Mouse (Mus musculus) hematopoietic stem cell, adult 5-6 weeks (primary cell): ENCODE data around the gene Scaf1. TPM values are rescaled to one million over a fixed set of nuclear protein-coding genes. Genes with fewer than 3 reads are reported as not detected.
A peak's percentile ranks its signal among the peaks of the same experiment; 100 is the strongest.
"Not testable (repeated sequence)": the region's sequence is repeated elsewhere in the genome, so short reads cannot be mapped to it uniquely, and the experiment has no call there.

Experiments used
- ATAC-seq, 2 experiments: fragments of 125-278 bp in 1 of 2; replicated peaks in 1 of 2; 2 replicates each; pipeline ENCODE4 v1.8.0; 2016 to 2017; ENCODE audit warnings: inconsistent platforms in 2 of 2, mild to moderate bottlenecking in 2 of 2, moderate number of reproducible peaks in 2 of 2, low read depth in 1 of 2, moderate TSS enrichment in 1 of 2; ENCODE audit not compliant: low FRiP score in 2 of 2, poor library complexity in 2 of 2, severe bottlenecking in 2 of 2, insufficient read depth in 1 of 2, low TSS enrichment in 1 of 2
- total RNA-seq: library from RNA; stranded (forward); fragments of 172-1452, 232-1000 nt; gene quantifications from 2 replicates; pipeline ENCODE4 v1.2.3, GENCODE M21; 2017

Scaf1 gene
- total RNA-seq, 1 experiment from 2014 or later = 11.3 TPM

GRCm38 (mm10) chr7:45024281-45025248 is 8.4 kb upstream of the Scaf1 start:
- no peak for ATAC-seq

DNA sequence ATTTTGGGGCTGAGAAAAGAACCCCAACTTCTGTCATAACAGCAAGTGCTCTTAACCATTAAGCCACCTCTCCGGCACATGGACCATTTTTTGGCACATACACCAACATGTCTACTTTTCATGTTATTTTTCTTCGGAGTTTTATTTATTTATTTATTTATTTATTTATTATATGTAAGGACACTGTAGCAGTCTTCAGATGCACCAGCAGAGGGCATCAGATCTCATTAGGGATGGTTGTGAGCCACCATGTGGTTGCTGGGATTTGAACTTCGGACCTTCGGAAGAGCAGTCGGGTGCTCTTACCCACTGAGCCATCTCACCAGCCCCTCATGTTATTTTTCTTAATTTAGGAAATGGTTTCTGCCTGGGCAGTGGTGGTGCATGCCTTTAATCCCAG is 7.5 kb upstream of the Scaf1 start:
- ATAC-seq = not testable (repeated sequence)

DNA sequence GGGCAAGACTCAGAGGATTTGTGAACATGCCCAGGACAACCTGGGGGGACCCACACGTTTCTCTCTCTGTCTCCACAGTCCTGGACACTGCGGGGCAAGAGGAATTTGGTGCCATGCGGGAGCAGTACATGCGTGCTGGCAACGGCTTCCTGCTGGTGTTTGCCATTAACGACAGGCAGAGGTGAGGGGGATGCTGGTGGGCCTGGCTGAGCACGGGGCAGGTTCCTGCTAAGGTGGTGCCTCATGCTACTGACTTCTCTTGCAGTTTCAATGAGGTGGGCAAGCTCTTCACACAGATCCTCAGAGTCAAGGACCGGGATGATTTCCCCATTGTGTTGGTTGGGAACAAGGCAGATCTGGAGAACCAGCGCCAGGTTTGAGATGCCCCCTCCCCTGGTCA is 4.1 kb upstream of the Scaf1 start:
- ATAC-seq = no peak

- no peak for ATAC-seq
Observed at GRCm38 (mm10) chr7:45019031-45019571, 2.9 kb upstream of the Scaf1 start.

DNA sequence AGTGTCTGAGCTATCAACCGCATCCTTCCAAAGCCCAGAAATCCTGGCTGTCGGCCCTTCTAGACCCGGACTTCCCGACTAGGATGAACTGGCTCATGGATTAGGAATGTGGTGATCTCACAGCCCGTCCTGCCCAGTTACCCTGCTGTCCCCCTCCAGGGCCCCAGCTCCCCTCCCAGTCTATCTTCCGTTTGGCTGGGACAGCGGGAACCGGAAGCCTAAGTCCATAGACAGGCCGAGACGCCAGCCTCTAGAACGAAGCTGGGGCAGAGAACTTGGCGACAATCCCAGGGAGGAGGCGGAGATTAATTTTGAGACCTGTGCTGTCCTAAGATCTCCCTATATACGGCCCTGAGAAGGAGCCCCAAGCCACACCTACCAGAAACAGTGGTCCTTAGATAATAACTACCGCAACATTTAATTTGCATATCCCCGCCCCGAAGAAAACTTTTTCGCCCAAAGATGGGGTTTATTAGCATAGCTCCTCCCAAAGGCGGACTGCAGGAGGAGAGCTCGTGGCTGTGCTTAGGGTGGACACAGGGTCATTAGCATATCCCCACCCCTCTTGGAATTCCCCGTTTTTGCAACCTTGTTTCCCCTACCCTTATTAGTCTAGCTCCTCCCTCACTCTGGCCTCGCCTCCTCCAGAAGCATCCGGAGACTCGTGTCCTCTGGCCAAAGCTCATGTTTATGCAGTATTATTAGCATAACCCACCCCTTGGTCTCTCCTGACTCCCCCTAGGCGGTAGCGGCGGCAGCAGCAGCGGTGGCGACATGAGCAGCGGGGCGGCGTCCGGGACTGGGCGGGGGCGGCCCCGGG is 1.3 kb upstream of the Scaf1 start, which contains the start of gene Rras:
TSS of gene Rras (plus strand) at position 720 of the 820 bp plus-strand sequence.
- ATAC-seq = peak; percentile 80 to 88

DNA sequence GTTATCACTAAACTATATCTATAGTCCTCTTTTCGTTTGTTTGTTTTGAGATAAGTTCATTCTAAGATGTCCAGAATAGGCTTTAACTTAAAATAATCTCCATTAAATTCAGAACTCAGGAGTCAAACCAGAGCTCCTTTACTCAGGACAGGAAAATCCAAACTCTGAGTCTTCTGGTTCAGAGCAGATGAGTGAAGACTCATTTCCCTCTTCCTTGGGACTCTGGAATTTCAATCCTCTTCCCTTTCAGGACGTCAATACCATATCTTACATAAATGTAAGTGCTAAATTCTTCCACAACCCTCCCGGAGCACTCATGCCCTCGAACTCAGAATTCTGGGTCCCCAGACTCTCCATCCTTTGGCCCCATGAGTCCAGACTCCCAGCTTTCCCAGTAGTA is 598 bp upstream of the Scaf1 start:
- ATAC-seq = no peak

DNA sequence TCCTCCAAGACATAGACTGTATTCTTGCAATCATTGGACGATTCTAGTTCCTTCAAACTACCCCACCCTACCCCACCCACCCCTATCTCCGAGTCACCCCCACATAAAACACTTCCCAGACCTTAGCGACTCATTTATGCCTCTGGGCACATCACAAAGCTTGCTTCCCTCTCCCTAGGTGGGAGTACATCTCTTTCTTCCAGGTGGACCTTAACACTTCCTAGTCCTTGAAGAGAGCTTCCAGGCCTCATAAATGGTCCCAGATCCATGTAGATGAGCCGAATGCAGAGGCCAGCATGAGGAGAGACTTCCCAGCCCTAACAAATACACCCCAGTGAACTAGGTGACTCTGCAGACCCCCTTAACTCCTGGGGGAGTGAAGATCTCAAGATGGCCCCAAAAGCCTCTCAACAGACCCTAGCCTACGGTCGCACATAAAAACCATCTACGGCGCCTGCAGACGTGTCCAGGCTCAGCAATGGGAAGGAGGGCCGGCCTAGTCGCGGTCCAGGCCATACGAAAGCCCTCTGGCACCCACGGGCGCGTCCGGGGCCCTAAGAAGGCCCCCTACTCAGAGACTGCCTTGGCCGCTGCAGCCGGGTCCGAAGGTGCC is 713 bp downstream of the Scaf1 start:
- ATAC-seq = no peak

DNA sequence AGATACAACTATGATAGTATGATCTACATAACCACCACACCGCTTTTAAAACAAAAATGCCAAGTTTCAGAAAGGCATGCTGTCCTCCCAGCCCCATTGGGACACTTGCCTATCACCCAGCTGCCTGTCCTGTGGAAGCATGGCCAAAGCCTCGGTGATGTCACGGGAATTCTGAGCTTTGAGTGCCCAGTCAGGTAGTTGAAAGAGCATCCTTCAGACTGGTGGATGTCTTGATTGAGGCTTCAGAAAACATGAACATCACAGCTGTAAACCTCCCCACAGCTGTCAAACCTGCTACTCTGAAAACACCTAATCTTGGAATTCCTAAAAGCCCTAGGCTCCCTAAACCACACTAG is 2.1 kb downstream of the Scaf1 start:
- ATAC-seq = no peak

GRCm38 (mm10) chr7:45013366-45014095 is 2.6 kb downstream of the Scaf1 start:
- ATAC-seq = no peak

- ATAC-seq = no peak
Observed at GRCm38 (mm10) chr7:45012824-45013223, 3.3 kb downstream of the Scaf1 start.

- ATAC-seq = no peak
Observed at GRCm38 (mm10) chr7:45012011-45012410, 4.2 kb downstream of the Scaf1 start.

- ATAC-seq = no peak
Observed at GRCm38 (mm10) chr7:45008411-45008810, 7.8 kb downstream of the Scaf1 start.

DNA sequence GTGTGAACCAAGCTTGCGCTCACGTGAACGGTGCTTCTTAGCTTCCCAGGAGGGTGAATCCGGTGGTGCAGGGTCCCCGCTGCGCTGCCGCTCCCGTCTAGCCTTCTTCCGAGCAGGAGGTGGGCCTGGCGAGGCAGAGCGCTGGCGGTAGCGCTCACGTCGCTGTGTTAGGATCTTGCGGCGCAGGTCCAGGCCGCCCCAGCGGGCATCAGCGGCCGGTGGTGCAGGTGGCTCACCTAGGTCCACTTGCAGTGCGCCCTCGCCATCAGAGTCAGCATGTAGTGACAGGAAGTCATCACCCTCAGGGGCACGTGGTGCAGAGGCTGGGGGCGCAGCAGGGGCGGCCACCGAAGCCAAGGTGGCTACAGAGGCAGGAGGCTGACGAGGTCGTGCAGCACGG is 8.3 kb downstream of the Scaf1 start:
- no peak for ATAC-seq

GRCm38 (mm10) chr7:45007141-45007540 is 9.0 kb downstream of the Scaf1 start:
- ATAC-seq = no peak

DNA sequence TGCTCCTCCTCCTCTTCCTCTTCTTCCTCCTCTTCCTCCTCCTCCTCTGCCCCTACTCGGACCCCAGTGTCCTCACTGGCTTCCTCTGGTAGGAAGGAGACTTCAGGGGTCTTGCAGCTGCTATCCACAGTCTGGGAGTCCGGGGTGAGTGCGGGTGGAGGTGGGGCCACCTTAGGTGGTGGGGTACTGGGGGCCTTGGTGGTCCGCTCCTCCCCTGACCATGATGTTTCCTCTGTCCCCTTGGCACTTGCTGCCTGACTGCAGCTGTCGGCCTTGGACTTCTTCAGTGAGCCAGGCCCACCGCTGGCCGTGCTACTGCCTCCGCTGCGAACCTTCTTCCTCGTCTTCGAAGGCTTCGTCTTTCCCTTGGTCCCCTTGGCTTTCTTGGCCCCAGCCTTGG is 9.7 kb downstream of the Scaf1 start:
- ATAC-seq = no peak

- no peak for ATAC-seq
Observed at GRCm38 (mm10) chr7:45005321-45005992, 10.7 kb downstream of the Scaf1 start.

GRCm38 (mm10) chr7:45004546-45004945 is 11.6 kb downstream of the Scaf1 start:
- peak; percentile 56 to 79 for ATAC-seq
